Mouse (Mus musculus) erythroblast, adult 5-6 weeks (primary cell): ENCODE results near the gene Psme4. TPM values are rescaled to one million over a fixed set of nuclear protein-coding genes. Genes with fewer than 3 reads are reported as not detected.

Experiments
- ATAC-seq: replicated peaks from 2 replicates; pipeline ENCODE4 v1.8.0; 2016; ENCODE audit warnings: moderate number of reproducible peaks, mild to moderate bottlenecking, moderate TSS enrichment, inconsistent platforms; ENCODE audit not compliant: poor library complexity, low FRiP score, severe bottlenecking
- total RNA-seq, 2 experiments: library from RNA; stranded (forward) in 1 of 2; stranded (reverse) in 1 of 2; fragments of 150-400 nt in 1 of 2; fragments of 200-764, 138-1000 nt in 1 of 2; gene quantifications; 2 replicates each; pipeline versions ENCODE4 v1.2.3 to v1.2.4; 2015 to 2017; ENCODE audit warnings: low replicate concordance in 2 of 2

Psme4 gene
- total RNA-seq, 2 experiments from 2014 or later, result 52.3 to 70.7 TPM

DNA sequence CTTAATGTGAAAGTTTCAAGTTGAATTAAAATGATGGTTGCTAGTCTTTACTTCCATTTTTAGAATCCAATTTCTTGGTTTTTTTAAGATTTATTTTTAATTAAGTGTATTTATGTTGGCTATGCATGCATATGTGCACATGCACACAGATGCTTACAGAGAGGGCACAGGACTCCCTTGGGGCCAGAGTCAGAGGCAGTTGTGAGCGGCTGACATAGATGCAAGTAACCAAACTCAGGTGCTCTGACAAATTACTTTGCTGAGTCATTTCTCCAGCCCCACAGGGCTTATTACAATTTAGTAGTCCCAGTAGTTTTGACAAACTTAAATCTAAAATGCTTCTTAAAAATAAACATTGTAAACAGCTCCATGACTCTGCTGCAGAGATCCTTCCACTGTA lies 10.1 kb downstream of the Psme4 start:
- ATAC-seq, result no peak

DNA sequence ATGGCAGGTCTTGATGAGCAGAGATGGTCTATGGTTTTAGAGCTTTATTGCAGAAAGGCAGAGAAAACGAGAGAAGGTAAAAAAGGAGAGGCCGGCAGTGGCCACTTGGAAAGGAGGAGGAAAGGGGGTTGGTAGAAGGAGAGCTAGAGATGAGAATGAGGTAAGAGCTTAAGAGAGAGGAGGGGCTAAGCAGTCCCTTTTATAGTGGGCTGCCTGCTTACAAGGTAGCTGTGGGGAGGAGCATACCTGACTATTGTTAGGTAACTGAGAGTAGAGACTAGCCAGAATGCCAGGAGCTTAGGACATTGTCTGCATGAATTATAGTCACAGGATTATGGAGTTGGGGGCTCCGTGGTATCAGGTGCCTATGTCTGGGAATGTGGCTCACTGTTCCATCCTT lies 14.0 kb downstream of the Psme4 start:
- no peak for ATAC-seq

DNA sequence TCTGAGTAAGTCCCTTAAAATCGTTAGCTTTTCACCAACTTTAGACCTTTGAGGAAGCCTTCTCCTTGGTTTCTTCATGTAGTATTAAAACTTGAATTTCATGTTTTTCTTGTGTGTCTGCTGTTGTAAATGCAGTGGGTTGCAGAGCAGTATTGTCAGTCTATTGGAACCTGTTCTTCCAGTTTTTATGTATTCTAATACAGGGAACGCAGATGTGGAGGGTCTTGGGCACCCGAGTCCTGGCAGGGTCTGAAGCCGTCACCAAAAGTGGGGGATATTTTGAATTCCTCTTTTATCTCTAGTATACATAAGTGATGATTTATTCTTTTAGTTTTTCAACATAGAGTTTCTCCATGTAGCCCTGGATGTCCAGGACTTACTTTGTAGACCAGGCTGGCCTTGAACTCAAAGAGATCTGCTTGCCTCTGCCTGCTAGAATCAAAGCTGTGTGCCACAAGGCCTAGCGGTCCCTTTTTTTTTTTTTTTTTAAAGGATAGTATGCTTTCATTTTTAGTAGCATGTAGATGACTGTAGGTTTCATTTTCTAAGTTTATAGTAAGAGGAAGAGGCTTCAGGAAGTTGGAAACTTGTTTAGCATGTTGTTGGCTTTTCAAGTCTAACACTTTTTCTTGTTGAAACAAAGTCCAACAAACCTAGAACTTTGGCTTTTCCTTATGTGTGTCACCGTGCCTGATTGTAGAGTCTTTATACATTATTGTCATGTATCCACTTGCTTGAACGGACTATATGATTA lies 14.9 kb downstream of the Psme4 start:
- no peak for ATAC-seq

GRCm38 (mm10) chr11:30792680-30793079 lies 21.2 kb downstream of the Psme4 start:
- no peak for ATAC-seq

DNA sequence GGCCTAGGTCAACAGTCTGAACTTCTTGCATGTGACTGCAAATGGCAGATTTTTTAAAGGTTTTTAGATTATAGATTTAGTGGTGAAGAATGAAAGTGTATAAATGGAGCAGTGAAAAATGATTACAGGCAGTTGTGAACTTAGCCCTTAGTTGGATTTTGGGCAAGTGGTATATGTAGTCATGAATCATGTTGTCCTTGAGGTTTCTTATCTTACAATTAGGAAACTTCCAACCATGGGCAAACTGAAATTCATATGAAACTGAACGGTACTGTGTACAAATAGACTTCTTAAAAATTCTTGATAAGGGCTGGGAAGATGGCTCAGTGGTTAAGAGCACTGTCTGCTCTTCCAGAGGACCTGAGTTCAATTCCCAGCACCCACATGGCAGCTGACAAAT lies 22.2 kb downstream of the Psme4 start:
- no peak for ATAC-seq

DNA sequence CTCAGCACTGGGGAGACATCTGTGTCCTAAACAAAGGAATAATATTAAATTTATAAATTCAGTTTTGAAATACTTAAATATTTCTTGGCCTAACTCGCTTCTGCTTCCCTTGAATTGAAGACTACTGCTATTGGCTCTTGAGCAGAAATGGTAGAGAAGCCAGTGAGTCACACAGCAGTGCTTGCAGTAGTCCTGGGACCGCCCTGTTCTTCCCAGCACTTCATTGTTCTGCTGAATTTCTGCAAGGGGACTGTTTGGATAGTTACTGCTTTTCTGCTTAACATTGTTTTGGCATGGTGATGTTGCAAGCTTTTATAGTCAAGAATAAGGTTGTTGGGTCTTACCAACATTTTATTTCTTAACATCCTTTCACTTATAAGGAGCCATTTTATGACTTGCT lies 25.7 kb downstream of the Psme4 start:
- ATAC-seq, result no peak

DNA sequence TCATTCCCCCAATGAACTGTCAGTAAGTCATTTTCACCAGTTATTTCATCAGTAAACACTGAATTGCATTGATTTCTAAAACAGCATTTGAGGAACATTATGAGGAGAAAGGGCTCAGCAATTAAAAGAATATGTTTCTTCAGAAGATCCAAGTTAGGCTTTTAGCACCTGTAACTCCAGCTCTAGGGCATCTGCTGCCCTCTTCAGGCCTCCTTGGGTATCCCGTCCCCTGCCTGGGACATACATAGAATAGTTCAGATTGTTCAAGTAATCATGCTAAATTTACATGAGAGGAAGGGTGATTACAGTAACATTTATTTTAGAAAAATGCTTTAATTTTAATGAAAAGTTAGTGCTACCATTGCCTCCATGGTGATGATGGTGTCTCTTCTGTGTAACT lies 28.0 kb downstream of the Psme4 start:
- ATAC-seq, result peak; percentile 89

DNA sequence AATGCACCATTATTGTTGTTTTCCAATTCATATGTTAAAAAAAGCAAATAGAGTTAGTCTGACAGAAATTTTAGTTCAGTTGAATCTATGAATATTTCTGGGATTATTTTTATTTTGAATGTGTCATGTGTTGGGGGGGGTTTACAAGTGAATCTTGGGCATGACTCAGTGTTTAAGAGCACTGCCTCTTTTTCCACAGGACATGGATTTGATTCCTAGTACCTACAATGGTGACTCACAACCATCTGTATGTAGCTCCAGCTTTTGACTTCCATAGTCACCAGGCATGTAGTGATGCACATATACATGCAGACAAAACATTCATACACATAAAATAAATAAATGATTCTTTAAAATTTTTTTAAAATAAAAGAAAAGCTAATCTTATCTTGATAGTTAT lies 28.6 kb downstream of the Psme4 start:
- no peak for ATAC-seq

DNA sequence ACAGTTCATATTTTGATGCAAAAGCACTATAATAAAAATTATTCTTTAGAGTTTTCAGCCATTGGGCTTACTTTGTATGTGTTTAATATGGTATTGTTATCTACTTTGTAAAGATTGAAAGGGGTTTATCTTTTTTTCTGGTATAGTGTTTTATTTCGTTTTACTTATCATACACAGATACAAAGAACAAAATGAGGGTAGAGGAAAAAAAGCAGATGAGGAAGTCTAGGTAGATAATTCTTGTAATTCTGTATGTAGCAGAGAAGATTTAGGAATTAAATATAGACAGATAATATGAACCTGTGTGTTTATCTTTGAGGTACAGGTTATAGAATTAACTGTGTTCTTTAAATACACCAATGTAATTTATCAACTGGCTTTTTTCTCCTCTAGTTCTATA lies 30.9 kb downstream of the Psme4 start:
- no peak for ATAC-seq

GRCm38 (mm10) chr11:30821116-30821515 lies 49.6 kb downstream of the Psme4 start:
- no peak for ATAC-seq

DNA sequence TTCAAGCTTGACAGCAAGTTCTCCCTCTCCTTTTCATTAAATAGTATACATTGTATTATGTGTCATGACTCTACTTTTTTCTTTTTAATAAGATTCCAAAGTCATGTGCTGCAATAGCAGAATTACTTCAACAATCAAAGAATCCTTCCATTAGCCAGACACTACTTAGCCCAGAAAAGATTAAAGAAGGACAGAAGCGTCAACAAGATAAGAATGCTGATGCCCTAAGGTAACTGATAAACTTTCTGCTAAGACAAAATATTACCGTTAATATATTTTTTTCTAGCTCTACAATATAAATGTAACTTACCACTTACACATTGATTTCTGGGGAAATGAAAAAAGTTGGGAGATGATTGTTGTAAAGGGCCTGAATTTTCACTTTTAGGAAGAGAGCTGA lies 67.3 kb downstream of the Psme4 start:
- no peak for ATAC-seq

DNA sequence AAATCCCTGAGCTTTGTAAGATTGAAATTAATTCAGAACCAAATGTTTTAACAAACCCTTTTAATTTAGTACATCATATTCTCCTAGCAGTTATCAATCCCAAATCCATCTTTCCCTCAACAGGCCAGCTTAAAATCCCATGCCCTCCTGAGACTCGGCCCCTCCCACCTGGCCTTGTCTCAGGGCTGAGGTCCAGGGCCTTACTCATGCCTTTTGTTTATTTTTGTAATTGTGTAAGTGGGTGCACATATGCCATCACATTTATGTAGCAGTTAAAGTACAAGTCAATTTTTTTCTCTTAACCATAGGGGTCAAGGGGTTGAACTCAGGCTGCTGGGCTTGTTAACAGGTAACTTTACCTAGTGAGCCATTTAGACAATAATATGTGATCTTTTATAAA lies 72.8 kb downstream of the Psme4 start:
- ATAC-seq, result no peak

- no peak for ATAC-seq
These were observed 100.9 kb downstream of the Psme4 start for GRCm38 (mm10) chr11:30872425-30872824.

DNA sequence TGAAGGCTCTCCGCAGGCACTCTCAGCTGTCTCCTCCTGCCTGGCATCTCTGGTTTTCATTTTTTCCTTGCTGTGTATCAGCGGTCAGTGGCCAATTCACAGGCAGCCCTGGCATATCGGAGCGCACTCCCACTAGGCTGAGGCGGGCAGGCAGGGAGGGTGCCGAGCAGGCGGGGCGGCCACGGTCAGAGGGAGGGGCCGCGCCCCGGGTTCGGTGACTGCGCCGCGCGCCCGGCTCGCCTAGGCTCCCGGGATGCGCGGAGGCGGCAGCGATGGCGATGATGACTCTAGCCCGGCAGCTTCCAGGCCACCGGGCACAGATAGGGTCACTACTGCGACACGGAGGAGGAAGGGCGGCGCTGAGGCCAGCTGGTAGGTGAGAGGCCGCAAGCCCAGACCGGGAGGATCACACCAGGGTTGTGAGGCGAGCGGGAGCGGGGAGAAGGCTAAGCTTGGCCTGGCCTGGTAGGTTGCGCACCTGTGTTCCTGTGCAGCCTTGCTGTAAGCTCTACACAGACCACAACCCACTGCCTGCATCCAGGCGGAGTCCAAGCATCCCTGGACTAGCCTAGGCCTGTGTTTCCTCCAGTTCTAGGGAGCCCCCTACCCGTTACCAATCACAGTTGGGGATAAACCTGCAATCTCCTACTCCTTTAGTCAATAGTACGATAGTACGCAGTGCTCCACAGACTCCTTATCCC lies 113.8 kb downstream of the Psme4 start, which contains the start of the genes Gpr75 and Asb3:
Gpr75 (plus strand) TSS at position 188 of the 701 bp plus-strand sequence.
Asb3 (plus strand) TSS at position 246 of the 701 bp plus-strand sequence.
- ATAC-seq, result peak; percentile 49

DNA sequence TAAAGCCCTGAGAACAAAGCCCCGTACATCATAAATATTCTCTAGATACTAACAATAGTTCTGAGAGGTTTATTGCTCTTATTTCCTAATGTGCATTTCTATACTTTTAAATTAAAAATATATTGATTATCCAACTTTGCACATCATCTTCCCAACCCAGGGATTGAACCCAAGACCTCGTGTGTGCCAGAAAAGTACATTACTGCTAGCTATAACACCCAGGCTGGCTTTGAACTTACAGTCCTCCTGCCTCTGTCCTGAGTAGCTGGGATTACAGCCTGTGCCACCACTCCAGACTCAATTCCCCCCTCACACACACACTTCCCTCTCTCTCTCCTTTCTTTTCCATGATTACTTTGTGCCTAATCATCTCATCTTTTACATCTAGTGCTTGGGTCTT lies 116.6 kb downstream of the Psme4 start:
- ATAC-seq, result no peak

DNA sequence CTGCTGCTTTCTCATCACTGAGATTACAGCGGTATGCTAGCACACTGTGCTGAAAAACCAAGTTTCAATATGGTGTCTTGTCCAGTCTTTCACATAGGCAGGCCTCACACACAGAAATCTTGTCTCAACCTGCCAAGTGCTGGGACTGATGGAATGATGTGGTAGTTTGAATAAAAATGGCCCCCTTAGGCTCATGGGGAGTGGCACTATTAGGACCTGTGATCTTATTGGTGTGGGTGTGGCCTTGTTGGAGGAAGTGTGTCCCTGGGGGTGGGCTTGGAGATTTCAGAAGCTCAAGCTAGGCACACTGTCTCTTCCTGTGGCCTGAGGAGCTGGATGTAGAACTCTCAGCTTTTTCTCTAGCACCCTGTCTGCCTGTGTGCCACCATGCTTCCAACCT lies 124.7 kb downstream of the Psme4 start:
- ATAC-seq, result no peak

DNA sequence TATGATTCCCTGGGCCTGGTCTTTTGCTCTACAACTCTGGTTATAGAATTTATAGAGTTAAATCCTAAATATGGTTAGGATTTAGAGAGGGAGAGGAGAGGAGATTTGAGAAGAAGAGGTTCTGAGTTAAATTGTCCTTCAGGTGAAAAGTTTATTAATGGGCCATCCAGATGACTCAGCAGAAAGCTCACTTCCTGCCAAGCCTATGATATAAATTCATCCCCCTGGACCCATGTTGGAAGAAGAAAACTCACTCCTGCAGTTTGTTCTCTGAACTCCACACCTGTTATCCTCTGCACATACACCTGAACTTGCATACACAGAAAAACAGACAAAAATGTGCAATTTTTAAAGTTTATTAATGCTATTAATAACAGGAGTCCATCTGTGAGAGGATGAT lies 127.8 kb downstream of the Psme4 start:
- peak; percentile 46 for ATAC-seq

GRCm38 (mm10) chr11:30912311-30912710 lies 140.8 kb downstream of the Psme4 start:
- ATAC-seq, result no peak

GRCm38 (mm10) chr11:30920641-30921040 lies 149.1 kb downstream of the Psme4 start:
- ATAC-seq, result no peak; the same call in 1 of the 2 replicates

- 0 out of 2 replicates have a peak, but pooled peaks have one; percentile 17 for ATAC-seq
These were observed 151.8 kb downstream of the Psme4 start for GRCm38 (mm10) chr11:30923283-30923682.

DNA sequence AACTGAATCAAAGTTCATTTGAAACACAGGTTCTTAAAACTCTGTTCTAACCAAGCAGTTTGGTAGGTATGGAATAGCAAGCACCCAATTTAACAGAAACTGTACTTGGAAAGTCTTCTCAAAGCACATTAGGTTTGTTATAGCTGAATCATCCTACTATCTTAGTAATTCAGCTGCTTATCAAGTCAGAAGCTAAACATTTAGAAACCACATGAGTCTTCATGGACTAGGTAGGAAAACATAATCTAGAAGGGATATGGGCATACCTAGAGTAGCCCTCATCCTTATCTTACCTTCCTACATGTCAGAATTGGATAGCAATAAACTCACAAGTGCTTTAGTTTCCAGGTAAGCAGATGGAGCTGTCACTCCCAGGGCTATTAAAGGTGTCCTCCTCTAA lies 156.6 kb downstream of the Psme4 start:
- ATAC-seq, result 0 out of 2 replicates have a peak, but pooled peaks have one; percentile 36
